Mouse (Mus musculus): Measurements from ENCODE around the gene Aldh1a1.
"Not testable (repeated sequence)": the region's sequence is repeated elsewhere in the genome, so short reads cannot be mapped to it uniquely, and the experiment has no call there.

Aldh1a1 gene

DNA sequence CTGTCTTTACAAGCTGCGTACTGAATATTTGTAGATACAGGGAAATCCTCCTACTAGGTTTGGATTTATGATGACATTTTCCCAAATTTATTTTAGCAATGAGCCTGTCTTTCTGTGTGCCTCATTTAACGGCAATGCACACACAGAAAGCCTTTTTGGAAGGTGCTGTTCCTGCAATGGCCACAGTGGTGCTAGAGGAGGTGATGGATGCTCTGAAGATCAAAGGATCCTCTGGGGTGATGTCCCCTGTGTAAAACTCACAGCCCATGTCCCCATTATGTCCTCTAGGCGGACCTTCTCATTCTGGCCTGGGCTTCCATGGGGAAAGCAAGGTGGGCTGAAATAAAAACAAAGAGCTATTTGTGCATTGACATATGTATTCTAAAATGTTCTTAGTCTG, 151.8 kb downstream of the Aldh1a1 start:
- no peak for ATAC-seq (ENCODE audit: insufficient number of reproducible peaks, low FRiP score, low TSS enrichment)

DNA sequence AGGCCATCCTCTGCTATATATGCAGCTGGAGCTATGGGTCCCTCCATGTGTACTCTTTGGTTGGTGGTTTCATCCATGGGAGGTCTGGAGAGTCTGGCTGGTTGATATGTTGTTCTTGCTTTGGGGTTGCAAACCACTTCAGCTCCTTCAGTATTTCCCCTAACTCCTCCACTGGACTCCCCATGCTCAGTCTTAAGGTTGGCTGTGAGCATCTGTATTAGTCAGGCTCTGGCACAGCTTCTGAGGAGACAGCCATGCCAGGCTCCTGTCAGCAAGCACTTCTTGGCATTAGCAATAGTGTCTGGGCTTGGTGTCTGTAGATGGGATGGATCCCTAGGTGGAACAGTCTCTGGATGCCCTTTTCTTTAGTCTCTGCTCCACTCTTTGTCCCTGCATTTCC, 155.0 kb downstream of the Aldh1a1 start:
- ATAC-seq (ENCODE audit: insufficient number of reproducible peaks, low FRiP score, low TSS enrichment), result not testable (repeated sequence)

DNA sequence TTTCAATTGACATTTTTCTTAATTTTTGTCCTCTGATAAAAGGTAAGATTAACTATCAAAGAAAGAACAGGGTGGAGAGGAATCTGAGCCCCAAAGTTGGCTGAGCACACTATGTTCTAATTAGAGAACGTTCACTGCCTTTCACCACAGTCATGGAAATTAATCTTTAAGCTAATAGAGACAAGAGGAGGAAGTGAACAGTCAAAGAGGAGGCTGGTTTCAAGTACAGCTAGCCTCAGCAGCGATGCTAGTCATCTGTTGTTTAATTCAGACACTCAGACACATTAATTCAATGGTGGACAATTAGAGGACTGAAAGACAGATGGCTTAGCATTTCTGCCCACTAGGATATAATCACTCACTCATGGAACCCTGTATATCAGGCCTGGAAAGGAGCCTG, 157.5 kb downstream of the Aldh1a1 start:
- ATAC-seq (ENCODE audit: insufficient number of reproducible peaks, low FRiP score, low TSS enrichment), result no peak

DNA sequence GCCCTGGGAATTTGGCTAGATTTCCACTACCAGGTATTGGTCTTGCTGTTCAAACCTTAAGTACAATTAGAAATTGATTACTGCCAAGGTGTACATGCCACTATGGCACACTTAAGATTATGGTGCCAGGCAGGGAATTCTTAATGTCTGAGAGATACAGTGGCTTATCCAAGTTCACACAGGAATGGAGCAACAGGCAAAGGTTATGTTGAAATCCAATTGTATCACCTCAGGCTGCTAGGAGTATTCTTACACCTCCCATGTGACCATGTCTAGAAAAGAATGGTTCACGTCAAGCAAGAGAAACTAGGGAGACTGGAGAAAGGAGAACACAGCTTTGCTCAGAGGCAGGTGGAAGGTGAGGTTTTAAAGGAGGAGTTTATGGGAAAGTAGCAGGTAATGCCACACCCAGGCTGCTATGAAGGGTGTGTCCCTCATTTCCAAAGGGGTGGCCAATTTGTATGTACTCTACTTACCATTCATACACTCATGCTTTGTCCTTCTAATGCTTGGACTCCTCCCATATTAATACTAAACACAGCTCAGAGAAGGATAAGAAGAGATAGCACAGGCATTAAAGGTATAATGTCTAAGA, 160.7 kb downstream of the Aldh1a1 start:
- no peak for ATAC-seq (ENCODE audit: insufficient number of reproducible peaks, low FRiP score, low TSS enrichment)

DNA sequence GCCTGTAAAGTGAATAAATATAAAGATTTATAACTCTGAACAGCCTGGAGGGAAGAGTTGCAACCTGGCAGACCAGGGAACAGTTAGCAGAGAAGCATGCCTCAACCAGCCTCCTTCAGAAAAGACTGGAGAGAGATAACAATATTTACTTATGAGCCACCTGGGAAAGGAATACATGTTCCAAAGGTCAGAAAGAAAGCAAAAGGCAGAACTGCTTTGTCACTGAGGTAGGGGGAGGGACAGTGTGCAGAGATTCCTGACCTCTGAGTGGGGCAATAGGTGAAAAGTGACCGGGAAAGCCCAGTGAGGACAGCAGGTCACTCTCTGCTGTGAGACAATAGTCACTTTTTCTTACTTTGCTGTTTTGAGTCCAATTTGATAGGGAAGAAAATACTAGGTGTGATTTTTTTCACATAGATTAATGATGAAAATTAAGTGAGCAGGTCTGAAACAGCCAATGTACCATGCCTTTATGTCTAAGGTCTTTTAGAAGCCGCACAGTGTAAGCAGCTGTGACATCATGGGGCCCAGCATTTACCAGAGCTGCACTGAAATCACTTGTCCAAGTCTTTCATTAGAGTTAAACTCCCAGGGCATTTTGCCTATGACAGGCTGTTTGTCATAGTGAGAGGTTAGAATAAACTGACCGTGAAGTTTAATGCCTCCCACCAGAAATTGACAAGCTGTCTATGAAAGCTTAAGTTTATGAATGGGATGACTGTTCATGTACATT, 161.8 kb downstream of the Aldh1a1 start:
- no peak for ATAC-seq (ENCODE audit: insufficient number of reproducible peaks, low FRiP score, low TSS enrichment)

DNA sequence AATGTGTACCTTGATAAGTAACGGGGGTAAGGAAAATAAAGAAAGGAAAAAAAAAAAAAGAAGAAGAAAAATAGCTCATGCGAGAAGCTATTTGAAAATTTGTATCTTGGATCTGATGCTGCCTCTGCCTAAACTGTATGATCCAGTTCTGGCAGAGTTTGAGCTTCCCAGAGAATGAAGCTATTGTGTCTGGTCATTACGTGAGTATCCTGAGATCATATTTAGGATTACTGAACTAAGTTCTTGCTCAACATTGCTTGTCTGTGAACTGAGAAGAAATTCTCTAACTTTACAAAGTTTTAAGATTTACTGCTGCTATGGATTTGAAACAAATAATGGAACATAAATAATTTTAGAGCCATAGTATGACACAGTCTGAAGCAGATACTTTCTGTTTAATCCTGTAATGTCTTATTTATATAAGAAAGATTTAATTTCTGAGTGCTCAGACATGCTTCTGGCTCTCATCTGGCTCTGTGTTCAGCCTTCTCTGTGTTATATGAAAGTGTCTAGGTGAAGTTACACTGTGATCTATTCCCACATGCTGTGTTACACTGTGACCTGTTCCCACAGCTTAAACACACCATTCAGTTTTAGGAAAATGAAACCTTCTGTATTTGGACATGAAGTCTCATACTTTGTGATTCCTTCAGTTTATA, 185.3 kb downstream of the Aldh1a1 start:
- no peak for ATAC-seq (ENCODE audit: insufficient number of reproducible peaks, low FRiP score, low TSS enrichment)

Data from cerebellum, adult (tissue).